Mouse (Mus musculus): ENCODE results near the gene Ube2d3. TPM values are rescaled to one million over a fixed set of nuclear protein-coding genes. Genes with fewer than 3 reads are reported as not detected.

Gene Ube2d3
- polyA plus RNA-seq, 1 experiment, result 259 TPM

DNA sequence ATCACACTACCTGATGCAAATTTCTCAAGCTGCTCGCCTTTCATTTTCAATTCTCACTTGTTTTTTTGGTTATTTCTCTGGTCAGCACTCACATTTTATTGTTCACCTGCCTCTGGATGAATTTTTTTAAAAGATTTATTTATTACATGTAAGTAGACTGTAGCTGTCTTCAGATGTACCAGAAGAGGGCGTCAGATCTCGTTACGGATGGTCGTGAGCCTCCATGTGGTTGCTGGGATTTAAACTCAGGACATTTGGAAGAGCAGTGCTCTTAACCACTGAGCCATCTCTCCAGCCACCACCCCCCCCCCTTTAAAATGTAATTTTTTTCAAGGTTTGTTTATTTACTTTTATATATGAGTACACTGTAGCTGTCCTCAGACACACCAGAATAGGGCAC lies 34.1 kb upstream of the Ube2d3 start:
- H3K27me3 ChIP-seq (ENCODE audit: control insufficient read depth, insufficient read depth, low read length), result no peaks in the 10 kb centered on the region
- TF ChIP-seq CTCF (IDR thresholded peaks at IDR 0.05; ENCODE audit: extremely low read depth, insufficient read length, insufficient replicate concordance, low read depth, low read length) (no peak), POLR2A (IDR thresholded peaks at IDR 0.05; ENCODE audit: low read depth, low read length) (no peak)
- H3K4me3 ChIP-seq (ENCODE audit: low read depth, low read length), result no peak overlapping the region
- peaks cover 4% of the 10 kb centered on the region; the same call in 1 of the 2 replicates for H3K36me3 ChIP-seq (ENCODE audit: control insufficient read depth, insufficient read depth, low read length)
- H3K27ac ChIP-seq (ENCODE audit: insufficient read depth, low read depth, low read length), result no peak overlapping the region
- peaks cover 3% of the 10 kb centered on the region; the same call in 1 of the 2 replicates for H3K4me1 ChIP-seq (ENCODE audit: control insufficient read depth, insufficient read depth, insufficient read length, low read length)
- 65% methylated on average over 5 of the region's 5 CpGs for WGBS

DNA sequence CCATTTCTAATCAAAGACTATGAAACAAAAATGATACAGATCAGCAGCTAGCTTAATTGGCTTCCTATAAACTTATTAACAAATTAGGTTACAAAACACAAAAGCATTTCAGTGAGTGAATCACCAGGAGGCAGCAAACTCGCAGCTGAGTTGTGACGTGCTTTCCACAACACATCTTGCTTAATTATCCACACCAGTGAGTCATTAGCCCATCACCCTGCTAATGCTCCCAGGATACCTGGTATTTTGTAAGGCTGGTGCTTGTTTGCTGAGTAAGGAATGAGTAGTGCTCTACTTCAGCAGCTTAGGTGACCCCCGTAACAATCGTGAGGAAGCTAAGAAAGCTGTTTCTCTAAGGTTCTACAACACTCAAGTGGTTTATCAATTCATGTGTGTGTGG lies 33.4 kb upstream of the Ube2d3 start:
- no peak overlapping the region for H3K27ac ChIP-seq (ENCODE audit: insufficient read depth, low read depth, low read length)
- no peak overlapping the region for H3K4me3 ChIP-seq (ENCODE audit: low read depth, low read length)
- 74% methylated on average over 4 of the region's 4 CpGs for WGBS
- H3K27me3 ChIP-seq (ENCODE audit: control insufficient read depth, insufficient read depth, low read length), result no peaks in the 10 kb centered on the region
- peaks cover 5% of the 10 kb centered on the region; the same call in 1 of the 2 replicates for H3K36me3 ChIP-seq (ENCODE audit: control insufficient read depth, insufficient read depth, low read length)
- TF ChIP-seq POLR2A (IDR thresholded peaks at IDR 0.05; ENCODE audit: low read depth, low read length) (no peak), CTCF (IDR thresholded peaks at IDR 0.05; ENCODE audit: extremely low read depth, insufficient read length, insufficient replicate concordance, low read depth, low read length) (no peak)
- H3K4me1 ChIP-seq (ENCODE audit: control insufficient read depth, insufficient read depth, insufficient read length, low read length), result no peaks in the 10 kb centered on the region

DNA sequence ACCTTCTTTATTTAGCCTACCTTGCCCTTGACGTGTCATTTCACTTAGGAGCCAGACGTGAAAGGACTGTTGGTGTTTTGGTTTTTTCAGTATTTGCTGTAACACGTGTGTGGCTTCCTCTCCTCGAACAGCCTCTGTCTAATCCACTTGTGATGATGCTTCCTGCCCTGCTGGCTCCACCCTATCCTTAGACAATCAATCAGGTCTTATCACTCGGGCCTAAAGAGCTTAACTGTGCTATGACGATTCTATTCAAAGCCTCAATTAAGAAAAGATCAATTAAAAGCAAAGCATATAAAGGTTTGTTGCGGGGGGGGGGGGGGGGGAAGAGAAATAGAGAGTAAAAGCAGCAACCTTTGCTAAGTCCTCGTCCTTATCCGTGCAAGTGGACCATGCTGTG lies 30.6 kb upstream of the Ube2d3 start:
- Histone ChIP-seq H3K36me3 (ENCODE audit: control insufficient read depth, insufficient read depth, low read length) (peaks cover 8% of the 10 kb centered on the region), H3K27me3 (ENCODE audit: control insufficient read depth, insufficient read depth, low read length) (no peaks in the 10 kb centered on the region), H3K27ac (ENCODE audit: insufficient read depth, low read depth, low read length) (no peak overlapping the region), H3K4me3 (ENCODE audit: low read depth, low read length) (no peak overlapping the region), H3K4me1 (ENCODE audit: control insufficient read depth, insufficient read depth, insufficient read length, low read length) (no peaks in the 10 kb centered on the region)
- TF ChIP-seq CTCF (IDR thresholded peaks at IDR 0.05; ENCODE audit: extremely low read depth, insufficient read length, insufficient replicate concordance, low read depth, low read length) (no peak), POLR2A (IDR thresholded peaks at IDR 0.05; ENCODE audit: low read depth, low read length) (no peak)
- WGBS, result 60% methylated on average over 9 of the region's 9 CpGs

DNA sequence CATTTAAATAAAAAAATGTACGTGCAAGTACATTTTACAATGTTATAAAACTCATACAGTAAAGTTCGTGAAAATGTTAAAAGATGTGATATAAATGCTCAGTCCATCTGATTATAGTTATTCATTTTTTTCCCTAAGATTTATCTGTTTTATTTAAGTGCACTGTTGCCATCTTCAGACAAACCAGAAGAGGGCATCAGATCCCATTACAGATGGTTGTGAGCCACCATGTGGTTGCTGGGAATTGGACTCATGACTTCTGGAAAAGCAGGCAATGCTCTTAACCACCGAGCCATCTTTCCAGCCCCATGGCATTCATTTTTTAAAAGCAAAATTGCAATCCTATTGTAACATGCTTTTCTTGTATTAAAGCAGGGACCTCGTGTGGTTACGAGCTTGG lies 28.7 kb upstream of the Ube2d3 start:
- 96% methylated on average over 5 of the region's 5 CpGs for WGBS
- H3K4me1 ChIP-seq (ENCODE audit: control insufficient read depth, insufficient read depth, insufficient read length, low read length), result no peaks in the 10 kb centered on the region
- TF ChIP-seq POLR2A (IDR thresholded peaks at IDR 0.05; ENCODE audit: low read depth, low read length) (no peak), CTCF (IDR thresholded peaks at IDR 0.05; ENCODE audit: extremely low read depth, insufficient read length, insufficient replicate concordance, low read depth, low read length) (no peak)
- peaks cover 8% of the 10 kb centered on the region for H3K36me3 ChIP-seq (ENCODE audit: control insufficient read depth, insufficient read depth, low read length)
- no peak overlapping the region for H3K27ac ChIP-seq (ENCODE audit: insufficient read depth, low read depth, low read length)
- no peaks in the 10 kb centered on the region for H3K27me3 ChIP-seq (ENCODE audit: control insufficient read depth, insufficient read depth, low read length)
- H3K4me3 ChIP-seq (ENCODE audit: low read depth, low read length), result no peak overlapping the region

DNA sequence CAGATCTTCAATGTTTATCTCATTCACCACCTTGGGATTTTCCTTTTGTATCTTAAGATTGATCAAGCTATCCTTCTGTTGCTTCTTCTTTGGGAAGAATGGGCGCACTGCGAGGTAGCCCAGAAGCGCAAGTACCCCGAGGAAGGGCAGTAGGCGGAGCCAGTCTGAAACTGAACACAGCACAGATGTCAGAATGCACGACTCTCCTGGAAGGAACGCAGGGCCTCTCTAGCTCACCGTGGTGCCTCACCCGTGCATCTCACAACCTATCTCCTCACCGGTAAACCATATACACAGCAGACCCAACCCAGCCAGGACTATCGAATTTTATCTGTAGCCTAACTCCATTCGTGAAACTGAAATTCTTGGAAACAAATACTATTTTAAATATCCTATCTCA lies 26.9 kb upstream of the Ube2d3 start:
- H3K4me3 ChIP-seq (ENCODE audit: low read depth, low read length), result no peak overlapping the region
- WGBS, result 85% methylated on average over 12 of the region's 12 CpGs
- H3K36me3 ChIP-seq (ENCODE audit: control insufficient read depth, insufficient read depth, low read length), result peaks cover 8% of the 10 kb centered on the region
- H3K4me1 ChIP-seq (ENCODE audit: control insufficient read depth, insufficient read depth, insufficient read length, low read length), result no peaks in the 10 kb centered on the region
- H3K27me3 ChIP-seq (ENCODE audit: control insufficient read depth, insufficient read depth, low read length), result no peaks in the 10 kb centered on the region
- TF ChIP-seq CTCF (IDR thresholded peaks at IDR 0.05; ENCODE audit: extremely low read depth, insufficient read length, insufficient replicate concordance, low read depth, low read length) (no peak), POLR2A (IDR thresholded peaks at IDR 0.05; ENCODE audit: low read depth, low read length) (no peak)
- H3K27ac ChIP-seq (ENCODE audit: insufficient read depth, low read depth, low read length), result no peak overlapping the region

DNA sequence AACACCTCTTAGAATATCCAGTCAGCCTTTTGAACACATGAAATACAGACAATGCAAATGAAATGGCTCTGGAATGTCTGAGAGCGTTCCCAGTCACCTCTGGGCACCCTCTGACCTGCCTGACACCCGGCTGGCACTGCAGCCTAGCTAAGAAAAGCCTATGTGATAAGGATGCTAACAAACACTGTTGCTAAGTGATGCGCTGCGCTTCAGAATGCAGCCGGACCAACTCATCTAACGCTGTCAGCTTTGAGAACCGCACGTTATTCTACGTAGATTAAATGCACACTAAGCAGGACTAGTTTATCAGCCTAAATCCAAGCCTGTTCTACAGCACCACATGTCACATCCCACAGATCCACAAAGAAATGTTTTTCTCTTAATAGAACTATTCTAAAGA lies 26.1 kb upstream of the Ube2d3 start:
- TF ChIP-seq POLR2A (IDR thresholded peaks at IDR 0.05; ENCODE audit: low read depth, low read length), result no peak
- Histone ChIP-seq H3K27me3 (ENCODE audit: control insufficient read depth, insufficient read depth, low read length) (no peaks in the 10 kb centered on the region), H3K4me1 (ENCODE audit: control insufficient read depth, insufficient read depth, insufficient read length, low read length) (peaks cover 3% of the 10 kb centered on the region; the same call in 1 of the 2 replicates), H3K36me3 (ENCODE audit: control insufficient read depth, insufficient read depth, low read length) (peaks cover 8% of the 10 kb centered on the region), H3K27ac (ENCODE audit: insufficient read depth, low read depth, low read length) (no peak overlapping the region), H3K4me3 (ENCODE audit: low read depth, low read length) (no peak overlapping the region)
- WGBS, result 86% methylated on average over 9 of the region's 9 CpGs

DNA sequence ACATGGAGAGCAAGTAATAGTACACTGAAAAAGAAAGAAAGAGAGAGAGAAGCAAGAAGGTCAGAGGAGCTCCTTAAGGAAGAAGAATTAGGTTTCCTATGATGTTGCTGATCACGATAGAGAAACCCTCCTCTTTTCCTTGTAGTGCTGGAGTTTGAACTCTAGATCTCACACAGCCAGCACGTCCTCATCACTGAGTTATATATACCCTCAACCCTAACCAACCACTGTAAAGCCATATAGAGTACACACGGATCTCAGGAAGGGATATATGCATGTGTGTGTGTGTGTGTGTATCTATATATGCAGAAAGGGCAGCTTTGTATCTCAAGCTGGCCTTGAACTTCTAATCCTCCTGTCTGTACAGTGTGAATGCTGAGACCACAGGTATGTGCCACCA lies 20.7 kb upstream of the Ube2d3 start:
- no peaks in the 10 kb centered on the region for H3K27me3 ChIP-seq (ENCODE audit: control insufficient read depth, insufficient read depth, low read length)
- H3K4me1 ChIP-seq (ENCODE audit: control insufficient read depth, insufficient read depth, insufficient read length, low read length), result peaks cover 13% of the 10 kb centered on the region; the same call in 1 of the 2 replicates
- H3K36me3 ChIP-seq (ENCODE audit: control insufficient read depth, insufficient read depth, low read length), result no peaks in the 10 kb centered on the region
- H3K27ac ChIP-seq (ENCODE audit: insufficient read depth, low read depth, low read length), result peak overlapping the region; percentile 52
- H3K4me3 ChIP-seq (ENCODE audit: low read depth, low read length), result no peak overlapping the region
- 22% methylated on average over 3 of the region's 3 CpGs for WGBS
- no peak for TF ChIP-seq POLR2A (IDR thresholded peaks at IDR 0.05; ENCODE audit: low read depth, low read length)
- TF ChIP-seq CTCF (IDR thresholded peaks at IDR 0.05; ENCODE audit: extremely low read depth, insufficient read length, insufficient replicate concordance, low read depth, low read length), result no peak

DNA sequence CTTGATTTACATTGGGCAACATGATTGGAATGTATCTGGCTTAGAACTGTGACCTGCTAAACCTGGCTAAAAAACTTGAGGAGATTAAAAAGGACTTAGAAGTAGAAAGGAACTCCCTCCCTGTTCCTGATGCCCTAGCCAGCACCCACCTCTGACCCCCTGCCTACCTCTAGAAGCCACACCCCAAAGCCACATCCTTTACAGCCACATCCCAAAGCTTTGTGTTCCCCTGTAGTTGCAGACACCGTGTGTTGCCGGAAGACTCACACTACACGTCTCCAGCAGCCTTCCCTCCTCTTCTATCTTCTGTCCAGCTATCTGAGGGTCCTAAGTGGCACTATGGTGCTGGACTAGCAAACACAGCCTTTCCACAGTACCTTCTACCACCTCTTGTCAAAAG lies 20.1 kb upstream of the Ube2d3 start:
- no peak overlapping the region; the same call in 1 of the 2 replicates for H3K27ac ChIP-seq (ENCODE audit: insufficient read depth, low read depth, low read length)
- TF ChIP-seq CTCF (IDR thresholded peaks at IDR 0.05; ENCODE audit: extremely low read depth, insufficient read length, insufficient replicate concordance, low read depth, low read length) (no peak), POLR2A (IDR thresholded peaks at IDR 0.05; ENCODE audit: low read depth, low read length) (no peak)
- no peaks in the 10 kb centered on the region for H3K27me3 ChIP-seq (ENCODE audit: control insufficient read depth, insufficient read depth, low read length)
- H3K36me3 ChIP-seq (ENCODE audit: control insufficient read depth, insufficient read depth, low read length), result no peaks in the 10 kb centered on the region
- 66% methylated on average over 3 of the region's 3 CpGs for WGBS
- H3K4me3 ChIP-seq (ENCODE audit: low read depth, low read length), result no peak overlapping the region
- H3K4me1 ChIP-seq (ENCODE audit: control insufficient read depth, insufficient read depth, insufficient read length, low read length), result peaks cover 13% of the 10 kb centered on the region; the same call in 1 of the 2 replicates

All from small intestine, adult 2 months (tissue).